Mouse (Mus musculus) NIH3T3 (cell line): ENCODE measurements around the gene Galnt18.
A peak's percentile ranks its signal among the peaks of the same experiment; 100 is the strongest.

ENCODE experiments used
- DNase-seq: peaks from one replicate; pipeline ENCODE4 v3.0.0-alpha.2; 2012; ENCODE audit warnings: low read depth

Galnt18 gene

DNA sequence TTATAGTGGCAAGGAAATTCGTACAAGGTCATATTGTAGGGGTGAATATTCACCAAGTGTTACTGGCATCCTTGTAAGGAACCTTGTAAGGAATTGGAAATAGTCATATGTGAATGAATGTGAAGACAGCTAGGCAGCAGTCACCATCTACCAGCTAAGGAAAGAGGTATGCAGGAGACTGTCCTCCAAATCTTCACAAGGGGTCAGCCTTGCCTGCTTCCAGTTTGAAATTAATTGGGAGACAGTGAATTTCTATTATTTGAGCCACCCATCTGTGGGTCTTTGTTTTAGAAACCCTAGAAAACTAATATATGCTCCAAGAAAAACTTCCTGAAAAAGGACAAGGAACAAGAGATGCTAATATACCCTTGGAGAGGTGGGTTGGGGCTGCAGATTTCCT lies 313.1 kb downstream of the Galnt18 start:
- DNase-seq: no peak

DNA sequence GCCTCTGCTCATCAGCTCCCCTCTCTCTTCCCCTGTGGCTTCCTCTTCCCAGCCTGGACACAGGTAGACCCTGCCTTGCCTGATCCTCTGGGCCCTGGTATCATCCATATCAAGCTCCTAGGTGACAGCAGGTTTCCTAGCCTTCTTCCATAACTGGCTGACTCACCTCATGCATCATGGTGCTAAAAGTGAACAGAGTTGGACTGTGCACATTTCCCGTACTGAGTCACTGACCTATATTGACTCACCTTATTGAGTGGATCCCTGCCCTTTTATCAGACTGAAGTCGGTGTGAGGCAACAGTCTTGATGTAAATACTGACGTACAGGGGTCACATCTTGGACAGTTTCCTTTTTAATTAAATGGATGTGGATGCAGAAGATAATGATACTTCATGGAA lies 313.7 kb downstream of the Galnt18 start:
- peak; percentile 26 for DNase-seq

DNA sequence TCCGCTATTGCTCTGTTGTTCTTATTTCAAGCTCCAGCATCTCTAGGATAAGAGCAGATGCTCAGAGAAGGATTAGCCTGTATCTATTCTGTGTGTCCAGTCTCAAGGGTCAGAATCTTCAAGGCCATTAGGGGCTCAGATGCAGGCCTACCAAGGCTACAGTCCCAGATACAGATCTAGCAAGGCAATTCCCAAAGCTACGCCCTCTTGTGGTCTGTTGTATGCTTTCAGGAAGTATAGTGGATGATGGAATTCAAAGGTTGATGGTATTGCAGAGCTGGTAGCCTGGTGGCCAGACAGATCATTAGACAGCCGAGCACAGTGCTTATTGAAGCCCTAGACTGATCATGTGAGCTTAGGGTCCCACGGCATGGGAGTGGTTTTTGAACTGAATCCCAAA lies 320.1 kb downstream of the Galnt18 start:
- DNase-seq: no peak

DNA sequence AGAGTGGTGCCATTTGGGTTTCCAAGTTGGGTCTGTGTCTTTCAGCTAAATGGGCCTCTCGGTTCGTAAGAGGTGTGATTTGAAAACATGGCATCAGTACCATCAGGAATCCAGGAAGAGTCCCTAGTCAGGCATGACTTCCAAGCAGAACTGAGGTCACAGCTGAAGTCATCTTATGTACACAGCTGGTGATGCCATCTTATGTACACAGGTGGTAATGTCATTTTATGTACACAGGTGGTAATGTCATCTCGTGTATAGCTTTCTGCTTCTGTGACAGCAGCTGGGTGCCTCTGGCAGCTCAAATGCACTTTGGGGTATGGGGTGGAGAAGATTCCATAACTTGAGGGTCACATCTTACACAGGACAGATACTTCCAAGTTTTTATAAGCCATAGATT lies 323.8 kb downstream of the Galnt18 start:
- DNase-seq: no peak

DNA sequence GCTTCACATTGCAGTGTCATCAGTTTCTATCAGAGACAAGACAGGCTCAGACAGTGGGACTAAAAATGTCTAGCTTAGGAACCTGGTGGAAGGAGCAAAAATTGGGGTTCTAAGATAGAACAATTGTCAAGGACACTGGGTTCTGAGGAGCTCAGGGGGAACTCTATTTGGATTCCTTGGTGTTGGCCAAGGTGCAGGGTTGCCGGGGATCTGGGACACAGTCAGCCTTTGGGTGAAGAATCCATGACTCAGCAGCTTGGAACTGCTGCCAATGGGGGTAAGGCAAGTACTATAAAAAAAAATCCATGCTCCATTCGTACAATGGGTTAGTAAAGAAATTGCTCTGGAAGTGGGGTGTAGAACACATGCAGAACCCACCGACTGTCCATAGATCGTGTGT lies 324.2 kb downstream of the Galnt18 start:
- peak; percentile 77 for DNase-seq

DNA sequence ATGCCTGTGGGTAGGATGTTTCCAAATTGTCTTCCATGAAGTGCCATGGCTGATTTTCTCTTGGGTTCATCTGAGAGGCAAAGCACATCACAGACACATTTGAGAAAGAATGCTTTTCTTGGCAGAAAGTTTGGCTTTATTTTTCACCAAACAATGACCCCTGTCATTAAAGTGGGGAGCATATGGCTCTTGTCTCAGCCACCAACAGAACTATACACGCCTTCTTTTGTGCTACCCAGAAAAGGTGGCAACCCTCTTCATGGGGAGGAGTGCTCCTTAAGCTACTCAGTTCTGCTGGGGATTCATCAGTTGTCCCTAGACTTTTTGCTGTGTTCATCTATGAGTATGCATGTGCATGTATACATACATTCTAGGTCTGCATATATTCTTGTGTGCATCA lies 327.8 kb downstream of the Galnt18 start:
- DNase-seq: no peak

DNA sequence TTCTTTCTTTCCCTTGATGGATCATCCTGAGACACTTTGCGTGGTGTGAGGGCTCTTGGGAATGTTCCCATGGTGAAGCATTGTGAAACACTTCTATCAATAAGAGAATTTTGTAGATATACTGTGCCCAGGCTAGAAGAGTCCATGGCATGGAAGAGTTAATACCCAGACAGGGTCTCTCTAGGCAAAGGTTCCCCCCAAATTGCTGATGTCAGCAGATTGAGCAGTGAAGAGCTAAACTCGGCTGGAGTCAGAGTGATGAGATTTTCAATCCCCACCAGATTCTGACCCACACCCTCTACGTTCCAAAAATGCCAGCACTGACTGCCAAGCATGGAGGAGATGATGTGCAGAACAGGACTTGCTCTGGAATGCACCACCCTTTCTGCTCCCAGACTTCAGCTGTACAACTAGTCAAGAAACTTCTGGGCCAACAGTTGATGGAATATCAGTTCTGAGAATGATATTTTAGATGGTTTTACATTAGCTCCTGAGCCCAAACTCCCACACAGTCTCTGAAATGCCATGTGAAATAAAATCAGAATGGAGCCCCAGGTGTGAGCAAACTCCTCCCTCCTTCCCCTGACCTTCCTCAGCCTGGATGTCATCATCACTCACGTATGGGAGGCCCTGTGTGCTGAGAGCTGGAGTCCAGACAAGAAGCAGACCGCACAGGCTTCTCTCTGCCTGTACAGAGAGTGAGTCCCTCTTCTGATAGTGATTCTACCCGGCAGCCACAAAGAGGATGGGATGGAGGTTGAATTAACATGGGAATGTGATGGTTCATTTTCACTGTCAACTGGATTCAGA lies 329.3 kb downstream of the Galnt18 start:
- DNase-seq: no peak

DNA sequence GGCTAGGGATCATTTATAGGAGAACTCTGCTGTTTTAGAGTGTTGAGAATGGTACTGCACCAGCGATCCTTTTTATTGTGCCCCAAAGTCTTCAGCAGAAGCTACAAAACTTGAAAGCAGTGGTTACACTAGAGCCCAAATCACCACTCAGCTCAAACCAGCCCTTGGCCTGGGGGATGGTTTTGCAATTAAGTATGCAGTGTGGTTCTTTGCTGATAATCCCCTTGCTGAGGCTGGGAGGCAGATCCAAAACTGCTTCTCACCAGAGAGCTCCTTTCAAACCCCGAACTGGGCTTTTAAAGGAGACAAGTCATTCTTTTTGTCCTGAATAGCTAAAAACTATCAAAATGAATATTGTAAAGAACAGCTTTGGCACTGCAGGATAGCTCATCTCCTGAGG lies 346.6 kb downstream of the Galnt18 start:
- no peak for DNase-seq

DNA sequence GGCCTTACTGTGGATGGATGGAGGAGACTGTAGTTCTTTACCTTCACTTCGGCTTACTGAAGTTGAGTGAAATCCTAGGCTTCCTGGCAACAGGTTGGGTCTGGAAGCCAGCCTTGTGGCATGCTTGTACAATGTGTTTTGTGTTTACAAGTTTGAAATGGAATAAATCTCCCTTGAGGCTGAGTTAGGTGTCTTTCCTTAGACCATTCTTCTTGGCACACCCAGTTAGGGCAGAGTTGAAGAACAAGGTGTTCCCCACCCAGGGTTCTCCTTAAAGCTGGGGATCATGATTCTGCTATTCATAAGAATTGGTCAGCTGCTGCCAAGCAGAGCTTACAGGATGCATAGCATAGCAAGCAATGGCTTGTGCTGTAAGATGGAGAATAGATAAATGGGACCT lies 352.4 kb downstream of the Galnt18 start:
- no peak for DNase-seq
